Mouse (Mus musculus) right cerebral cortex, adult 2 months (tissue): ENCODE results near the gene Gm7347.
"Not testable (repeated sequence)": the region's sequence is repeated elsewhere in the genome, so short reads cannot be mapped to it uniquely, and the experiment has no call there.

Experiments
- DNase-seq, 2 experiments: peaks; one replicate each; pipeline ENCODE4 v3.0.0; 2021 to 2022; ENCODE audit warnings: low spot score in 2 of 2

Gm7347 gene

DNA sequence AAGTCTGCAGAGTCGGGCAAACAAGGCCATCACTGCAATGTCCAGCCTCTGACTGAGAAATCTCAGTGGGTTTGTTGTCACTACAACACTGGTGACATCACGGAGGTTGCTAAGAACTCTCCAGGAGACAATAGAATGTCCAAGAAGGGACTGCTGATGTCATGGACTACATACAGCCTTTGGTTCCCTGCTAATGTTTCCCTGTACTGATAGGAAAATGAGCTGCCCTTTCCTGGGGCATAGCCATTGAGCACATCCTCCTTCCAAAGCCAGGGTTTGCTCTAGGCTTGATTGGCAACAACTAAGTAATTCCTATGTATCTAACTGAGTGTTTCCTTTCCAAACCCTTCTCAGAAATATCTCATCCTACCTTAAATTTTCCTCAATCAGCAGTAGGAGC is at the start of gene Gm7347:
Gm7347 (minus strand) TSS at position 101 of the 400 bp plus-strand sequence.
- DNase-seq, result not testable (repeated sequence)

DNA sequence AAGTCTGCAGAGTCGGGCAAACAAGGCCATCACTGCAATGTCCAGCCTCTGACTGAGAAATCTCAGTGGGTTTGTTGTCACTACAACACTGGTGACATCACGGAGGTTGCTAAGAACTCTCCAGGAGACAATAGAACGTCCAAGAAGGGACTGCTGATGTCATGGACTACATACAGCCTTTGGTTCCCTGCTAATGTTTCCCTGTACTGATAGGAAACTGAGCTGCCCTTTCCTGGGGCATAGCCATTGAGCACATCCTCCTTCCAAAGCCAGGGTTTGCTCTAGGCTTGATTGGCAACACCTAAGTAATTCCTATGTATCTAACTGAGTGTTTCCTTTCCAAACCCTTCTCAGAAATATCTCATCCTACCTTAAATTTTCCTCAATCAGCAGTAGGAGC is 46.9 kb upstream of the Gm7347 start, which contains the start of gene 5031410I06Rik:
5031410I06Rik (minus strand) TSS at position 101 of the 400 bp plus-strand sequence.
- not testable (repeated sequence) for DNase-seq

DNA sequence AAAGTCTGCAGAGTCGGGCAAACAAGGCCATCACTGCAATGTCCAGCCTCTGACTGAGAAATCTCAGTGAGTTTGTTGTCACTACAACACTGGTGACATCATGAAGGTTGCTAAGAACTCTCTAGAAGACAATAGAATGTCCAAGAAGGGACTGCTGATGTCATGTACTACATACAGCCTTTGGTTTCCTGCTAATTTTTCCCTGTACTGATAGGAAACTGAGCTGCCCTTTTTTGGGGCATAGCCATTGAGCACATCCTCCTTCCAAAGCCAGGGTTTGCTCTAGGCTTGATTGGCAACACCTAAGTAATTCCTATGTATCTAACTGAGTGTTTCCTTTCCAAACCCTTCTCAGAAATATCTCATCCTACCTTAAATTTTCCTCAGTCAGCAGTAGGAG is 30.8 kb upstream of the Gm7347 start, which contains the start of gene Gm10471:
Gm10471 (minus strand) TSS at position 101 of the 400 bp plus-strand sequence.
- DNase-seq, result not testable (repeated sequence)

DNA sequence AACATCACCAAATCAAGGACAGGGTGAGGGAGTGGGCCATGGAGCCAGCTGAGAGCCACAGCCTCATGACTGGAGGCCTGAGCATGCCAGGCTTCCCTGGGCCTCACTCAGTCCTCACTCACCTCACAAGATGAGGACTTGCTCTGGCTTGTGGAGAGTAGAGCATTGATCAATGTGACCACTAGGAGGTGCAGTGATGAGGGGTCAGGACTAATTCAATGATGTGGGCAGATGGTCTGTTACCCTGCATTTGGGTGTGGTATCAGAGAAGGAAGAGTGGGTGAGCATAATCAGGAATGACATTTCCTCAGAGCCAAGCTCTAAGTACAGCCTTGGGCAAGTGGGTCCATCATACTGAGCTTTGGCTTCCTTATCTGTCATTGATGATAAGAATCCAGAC is 20.6 kb upstream of the Gm7347 start:
- DNase-seq, result not testable (repeated sequence)

DNA sequence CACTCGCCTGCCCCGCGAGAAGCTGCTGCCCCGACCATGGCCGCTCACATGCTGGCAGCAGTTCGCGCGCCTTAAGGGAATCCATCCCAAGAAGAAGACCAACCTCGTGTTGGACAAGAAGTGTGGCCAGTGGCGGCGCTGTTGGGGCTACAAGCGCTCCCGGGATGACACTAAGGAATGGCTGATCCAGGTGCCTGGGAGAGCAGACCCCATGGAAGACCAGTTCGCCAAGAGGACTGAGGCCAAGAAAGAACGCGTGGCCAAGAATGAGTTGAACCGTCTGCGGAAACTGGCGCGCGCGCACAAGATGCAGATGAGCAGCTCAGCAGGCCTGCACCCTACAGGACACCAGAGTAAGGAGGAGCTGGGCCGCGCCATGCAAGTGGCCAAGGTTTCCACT is 12.3 kb upstream of the Gm7347 start:
- DNase-seq, result no peak

DNA sequence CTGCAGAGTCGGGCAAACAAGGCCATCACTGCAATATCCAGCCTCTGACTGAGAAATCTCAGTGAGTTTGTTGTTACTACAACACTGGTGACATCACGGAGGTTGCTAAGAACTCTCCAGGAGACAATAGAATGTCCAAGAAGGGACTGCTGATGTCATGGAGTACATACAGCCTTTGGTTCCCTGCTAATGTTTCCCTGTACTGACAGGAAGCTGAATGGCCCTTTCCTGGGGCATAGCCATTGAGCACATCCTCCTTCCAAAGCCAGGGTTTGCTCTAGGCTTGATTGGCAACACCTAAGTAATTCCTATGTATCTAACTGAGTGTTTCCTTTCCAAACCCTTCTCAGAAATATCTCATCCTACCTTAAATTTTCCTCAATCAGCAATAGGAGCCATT is 18.9 kb downstream of the Gm7347 start, which contains the start of gene Speer4a:
Speer4a (minus strand) TSS at position 101 of the 400 bp plus-strand sequence.
- DNase-seq, result not testable (repeated sequence)

DNA sequence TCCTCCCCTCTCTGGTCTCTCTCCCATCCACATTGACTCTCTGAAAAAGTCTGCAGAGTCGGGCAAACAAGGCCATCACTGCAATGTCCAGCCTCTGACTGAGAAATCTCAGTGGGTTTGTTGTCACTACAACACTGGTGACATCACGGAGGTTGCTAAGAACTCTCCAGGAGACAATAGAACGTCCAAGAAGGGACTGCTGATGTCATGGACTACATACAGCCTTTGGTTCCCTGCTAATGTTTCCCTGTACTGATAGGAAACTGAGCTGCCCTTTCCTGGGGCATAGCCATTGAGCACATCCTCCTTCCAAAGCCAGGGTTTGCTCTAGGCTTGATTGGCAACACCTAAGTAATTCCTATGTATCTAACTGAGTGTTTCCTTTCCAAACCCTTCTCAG is 35.6 kb downstream of the Gm7347 start, which contains the start of gene Gm5862:
Gm5862 (minus strand) TSS at position 101 of the 400 bp plus-strand sequence.
- DNase-seq, result not testable (repeated sequence)

DNA sequence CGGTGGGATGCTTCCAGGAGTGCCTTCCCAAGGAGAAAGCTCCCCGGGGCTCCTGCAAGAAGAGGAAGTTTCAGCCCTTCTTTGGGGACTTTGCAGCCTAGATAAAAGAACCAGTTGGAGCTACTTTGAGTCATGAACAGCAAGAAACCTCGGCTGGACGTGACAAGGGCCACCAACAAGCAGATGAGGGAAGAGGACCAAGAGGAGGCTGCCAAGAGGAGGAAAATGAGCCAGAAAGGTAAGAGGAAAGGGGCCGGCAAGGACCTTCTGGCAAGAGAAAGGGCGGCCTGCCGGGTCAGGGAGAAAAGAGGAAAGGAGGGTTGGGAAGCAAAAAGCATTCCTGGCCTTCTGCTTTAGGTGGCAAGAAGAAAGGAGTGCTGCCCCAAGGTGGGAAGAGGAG is 50.7 kb downstream of the Gm7347 start:
- DNase-seq, result not testable (repeated sequence)

DNA sequence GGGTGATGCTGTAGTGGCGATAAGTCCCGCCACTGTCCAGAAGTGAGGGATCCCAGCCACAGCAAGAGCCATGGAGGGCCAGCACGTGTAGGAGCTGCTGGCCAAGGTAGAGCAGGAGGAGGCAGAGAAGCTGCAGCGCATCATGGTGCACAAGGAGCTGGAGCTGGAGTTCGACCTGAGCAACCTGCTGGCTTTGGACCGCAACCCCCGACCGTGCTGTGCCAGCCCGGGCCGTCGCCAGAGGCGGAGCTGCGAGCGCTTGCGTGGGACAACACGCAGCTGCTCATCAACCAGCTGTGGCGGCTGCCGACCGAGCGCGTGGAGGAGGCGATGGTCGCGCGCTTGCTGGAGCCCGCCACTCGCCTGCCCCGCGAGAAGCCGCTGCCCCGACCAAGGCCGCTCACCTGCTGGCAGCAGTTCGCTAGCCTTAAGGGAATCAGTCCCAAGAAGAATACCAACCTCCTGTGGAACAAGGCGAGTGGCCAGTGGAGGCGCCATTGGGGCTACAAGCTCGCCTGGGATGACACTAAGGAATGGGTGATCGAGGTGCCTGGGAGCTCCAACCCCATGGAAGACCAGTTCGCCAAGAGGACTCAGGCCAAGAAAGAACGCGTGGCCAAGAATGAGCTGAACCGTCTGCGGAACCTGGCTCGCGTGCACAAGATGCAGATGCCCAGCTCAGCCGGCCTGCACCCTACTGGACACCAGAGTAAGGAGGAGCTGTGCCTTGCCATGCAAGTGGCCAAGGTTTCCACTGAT is 51.3 kb downstream of the Gm7347 start:
- peak; percentile 4 to 5 for DNase-seq

DNA sequence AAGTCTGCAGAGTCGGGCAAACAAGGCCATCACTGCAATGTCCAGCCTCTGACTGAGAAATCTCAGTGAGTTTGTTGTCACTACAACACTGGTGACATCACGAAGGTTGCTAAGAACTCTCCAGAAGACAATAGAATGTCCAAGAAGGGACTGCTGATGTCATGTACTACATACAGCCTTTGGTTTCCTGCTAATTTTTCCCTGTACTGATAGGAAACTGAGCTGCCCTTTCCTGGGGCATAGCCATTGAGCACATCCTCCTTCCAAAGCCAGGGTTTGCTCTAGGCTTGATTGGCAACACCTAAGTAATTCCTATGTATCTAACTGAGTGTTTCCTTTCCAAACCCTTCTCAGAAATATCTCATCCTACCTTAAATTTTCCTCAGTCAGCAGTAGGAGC is 53.7 kb downstream of the Gm7347 start, which contains the start of gene Gm1979:
Gm1979 (minus strand) TSS at position 101 of the 400 bp plus-strand sequence.
- not testable (repeated sequence) for DNase-seq
